Mouse (Mus musculus): ENCODE results near the gene Olfr50. TPM values are rescaled to one million over a fixed set of nuclear protein-coding genes. Genes with fewer than 3 reads are reported as not detected.

The Olfr50 gene
- polyA plus RNA-seq (2015; fragmentation: Nextera tagmentation; extraction: Ambion mirVana) = not detected in 2 replicates

DNA sequence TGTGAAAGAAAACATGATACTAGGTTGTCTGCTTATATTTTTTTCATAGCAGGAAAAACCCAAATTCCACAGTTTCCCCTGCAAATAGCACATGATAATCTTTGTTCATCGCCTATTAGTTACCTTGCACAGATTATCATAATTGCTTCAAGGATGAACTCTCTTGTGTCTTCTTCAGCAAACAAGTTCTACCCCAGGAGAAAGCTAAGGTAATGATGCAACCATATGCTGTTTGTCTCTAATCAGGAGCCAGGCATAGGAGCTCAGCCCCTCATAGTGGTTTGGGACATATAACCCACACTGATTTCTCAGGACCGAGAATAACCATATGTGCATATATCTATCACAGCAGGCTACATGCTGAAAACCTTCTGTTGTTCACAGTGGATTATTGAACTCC lies at the start of gene Olfr50:
Gene Olfr50, plus strand, starts transcription at position 301 of the 400 bp plus-strand sequence.
- WGBS = 81% methylated on average over 2 of the region's 2 CpGs
- Histone ChIP-seq H3K4me3 (replicated peaks; ENCODE audit: low read length) (no peak within 1 kb of the TSS), H3K9me3 (replicated peaks; ENCODE audit: control insufficient read depth, low read length) (no peaks in the 10 kb centered on the region)

DNA sequence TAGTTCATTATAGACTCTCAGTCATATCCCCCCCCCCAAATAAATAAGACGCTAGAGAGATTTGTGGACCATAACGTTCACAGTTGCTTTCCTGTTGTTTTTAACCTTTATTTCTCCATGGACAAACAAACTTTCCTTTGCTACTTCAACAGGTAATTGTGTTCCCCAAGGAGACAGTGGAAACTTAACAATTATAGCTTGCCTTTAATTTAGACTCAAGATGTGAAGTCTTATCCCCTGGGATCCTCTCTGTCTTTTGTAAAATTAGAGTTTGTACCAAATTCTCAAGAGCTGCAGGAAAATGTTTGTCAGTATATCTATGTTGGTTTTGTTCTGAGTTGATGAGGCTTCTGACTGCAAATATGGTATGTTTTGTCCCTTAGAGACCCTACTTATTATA lies 6.4 kb upstream of the Olfr50 start, which contains the start of gene Olfr348:
Gene Olfr348, plus strand, starts transcription at position 301 of the 400 bp plus-strand sequence.
- Histone ChIP-seq H3K27ac (ENCODE audit: low read length) (no peak within 1 kb of the TSS), H3K36me3 (ENCODE audit: control insufficient read depth, insufficient read depth, low read length) (no peaks in the 10 kb centered on the region), H3K27me3 (ENCODE audit: control insufficient read depth, insufficient read depth, low read length) (no peaks in the 10 kb centered on the region), H3K4me1 (ENCODE audit: control insufficient read depth, insufficient read depth, low read length) (no peaks in the 10 kb centered on the region), H3K9ac (ENCODE audit: low read length) (no peak within 1 kb of the TSS), H3K9me3 (replicated peaks; ENCODE audit: control insufficient read depth, low read length) (no peaks in the 10 kb centered on the region), H3K4me2 (ENCODE audit: low read depth, low read length) (no peak within 1 kb of the TSS), H3K4me3 (replicated peaks; ENCODE audit: low read length) (no peak within 1 kb of the TSS)
- WGBS = 59% methylated on average over 2 of the region's 2 CpGs
- no peak for ATAC-seq (ENCODE audit: insufficient read depth, low FRiP score)

More for the DNA sequence above, at the start of gene Olfr50:
- no peaks in the 10 kb centered on the region for H3K4me1 ChIP-seq (ENCODE audit: control insufficient read depth, insufficient read depth, low read length)
- H3K9ac ChIP-seq (ENCODE audit: low read length) = no peak within 1 kb of the TSS
- H3K27me3 ChIP-seq (ENCODE audit: control insufficient read depth, insufficient read depth, low read length) = no peaks in the 10 kb centered on the region
- no peak for ATAC-seq (ENCODE audit: insufficient read depth, low FRiP score)
- no peak within 1 kb of the TSS for H3K27ac ChIP-seq (ENCODE audit: low read length)
- no peaks in the 10 kb centered on the region for H3K36me3 ChIP-seq (ENCODE audit: control insufficient read depth, insufficient read depth, low read length)
- no peak within 1 kb of the TSS for H3K4me2 ChIP-seq (ENCODE audit: low read depth, low read length)

GRCm38 (mm10) chr2:36816932-36817331 lies 26.6 kb downstream of the Olfr50 start, which contains the start of gene Olfr3:
Gene Olfr3 (minus strand): TSS chr2:36817032.
- no peaks in the 10 kb centered on the region; the same call in 1 of the 2 replicates for H3K9me3 ChIP-seq (replicated peaks; ENCODE audit: control insufficient read depth, low read length)
- H3K27ac ChIP-seq (ENCODE audit: low read length) = no peak within 1 kb of the TSS
- H3K4me3 ChIP-seq (replicated peaks; ENCODE audit: low read length) = no peak within 1 kb of the TSS
- H3K9ac ChIP-seq (ENCODE audit: low read length) = no peak within 1 kb of the TSS
- no peak within 1 kb of the TSS for H3K4me2 ChIP-seq (ENCODE audit: low read depth, low read length)
- H3K4me1 ChIP-seq (ENCODE audit: control insufficient read depth, insufficient read depth, low read length) = no peaks in the 10 kb centered on the region
- no peak for ATAC-seq (ENCODE audit: insufficient read depth, low FRiP score)
- no peaks in the 10 kb centered on the region for H3K36me3 ChIP-seq (ENCODE audit: control insufficient read depth, insufficient read depth, low read length)
- WGBS = 73% methylated on average over 1 of the region's 1 CpGs
- no peaks in the 10 kb centered on the region for H3K27me3 ChIP-seq (ENCODE audit: control insufficient read depth, insufficient read depth, low read length)

GRCm38 (mm10) chr2:36846010-36846409 lies 55.7 kb downstream of the Olfr50 start, which contains the start of gene Olfr350:
Gene Olfr350 (plus strand): TSS chr2:36846310.
- H3K9ac ChIP-seq (ENCODE audit: low read length) = no peak within 1 kb of the TSS
- no peak within 1 kb of the TSS for H3K4me3 ChIP-seq (replicated peaks; ENCODE audit: low read length)
- no peaks in the 10 kb centered on the region for H3K27me3 ChIP-seq (ENCODE audit: control insufficient read depth, insufficient read depth, low read length)
- H3K36me3 ChIP-seq (ENCODE audit: control insufficient read depth, insufficient read depth, low read length) = no peaks in the 10 kb centered on the region
- H3K4me1 ChIP-seq (ENCODE audit: control insufficient read depth, insufficient read depth, low read length) = no peaks in the 10 kb centered on the region
- no peak for ATAC-seq (ENCODE audit: insufficient read depth, low FRiP score)
- H3K27ac ChIP-seq (ENCODE audit: low read length) = no peak within 1 kb of the TSS
- H3K4me2 ChIP-seq (ENCODE audit: low read depth, low read length) = no peak within 1 kb of the TSS
- 75% methylated on average over 1 of the region's 1 CpGs for WGBS
- H3K9me3 ChIP-seq (replicated peaks; ENCODE audit: control insufficient read depth, low read length) = no peaks in the 10 kb centered on the region

Other genes with a start within 250 kb of the Olfr50 start
- gene Olfr344, start 223.9 kb upstream of the Olfr50 start, polyA plus RNA-seq (2015; fragmentation: Nextera tagmentation; extraction: Ambion mirVana) = not detected in 2 replicates
- gene Olfr345, start 150.5 kb upstream of the Olfr50 start, polyA plus RNA-seq (2015; fragmentation: Nextera tagmentation; extraction: Ambion mirVana) = not detected in 2 replicates
- not detected in 2 replicates for gene Olfr346, start 104.8 kb upstream of the Olfr50 start, polyA plus RNA-seq (2015; fragmentation: Nextera tagmentation; extraction: Ambion mirVana)
- not detected in 2 replicates for gene Olfr347, start 58.6 kb upstream of the Olfr50 start, polyA plus RNA-seq (2015; fragmentation: Nextera tagmentation; extraction: Ambion mirVana)
- not detected in 2 replicates for gene Olfr348, start 6.3 kb upstream of the Olfr50 start, polyA plus RNA-seq (2015; fragmentation: Nextera tagmentation; extraction: Ambion mirVana)
- not detected in 2 replicates for gene Olfr3, start 26.5 kb downstream of the Olfr50 start, polyA plus RNA-seq (2015; fragmentation: Nextera tagmentation; extraction: Ambion mirVana)
- not detected in 2 replicates for gene Olfr350, start 55.8 kb downstream of the Olfr50 start, polyA plus RNA-seq (2015; fragmentation: Nextera tagmentation; extraction: Ambion mirVana)
- gene Olfr351, start 72.1 kb downstream of the Olfr50 start, polyA plus RNA-seq (2015; fragmentation: Nextera tagmentation; extraction: Ambion mirVana) = not detected in 2 replicates
- gene Olfr352, start 77.9 kb downstream of the Olfr50 start, polyA plus RNA-seq (2015; fragmentation: Nextera tagmentation; extraction: Ambion mirVana) = not detected in 2 replicates
- gene Olfr353, start 102.4 kb downstream of the Olfr50 start, polyA plus RNA-seq (2015; fragmentation: Nextera tagmentation; extraction: Ambion mirVana) = not detected in 2 replicates
- not detected in 2 replicates for gene Olfr354, start 115.1 kb downstream of the Olfr50 start, polyA plus RNA-seq (2015; fragmentation: Nextera tagmentation; extraction: Ambion mirVana)
- gene Olfr355, start 138.4 kb downstream of the Olfr50 start, polyA plus RNA-seq (2015; fragmentation: Nextera tagmentation; extraction: Ambion mirVana) = not detected in 2 replicates
- not detected in 2 replicates for gene Olfr356, start 146.6 kb downstream of the Olfr50 start, polyA plus RNA-seq (2015; fragmentation: Nextera tagmentation; extraction: Ambion mirVana)
- not detected in 2 replicates for gene Olfr357, start 203.3 kb downstream of the Olfr50 start, polyA plus RNA-seq (2015; fragmentation: Nextera tagmentation; extraction: Ambion mirVana)
- gene Olfr358, start 218.8 kb downstream of the Olfr50 start, polyA plus RNA-seq (2015; fragmentation: Nextera tagmentation; extraction: Ambion mirVana) = not detected in 2 replicates

Data from stomach, embryonic 16.5 days (tissue).